Mouse (Mus musculus): ENCODE data around the gene Spats2. TPM values are rescaled to one million over a fixed set of nuclear protein-coding genes. Genes with fewer than 3 reads are reported as not detected.
A peak's percentile ranks its signal among the peaks of the same experiment; 100 is the strongest.
"Not testable (repeated sequence)": the region's sequence is repeated elsewhere in the genome, so short reads cannot be mapped to it uniquely, and the experiment has no call there.

Gene Spats2
- polyA plus RNA-seq, 1 experiment from 2014 or later = 35.4 TPM

- peak overlapping the region; percentile 89 for H3K27ac ChIP-seq
- H3K27me3 ChIP-seq (replicated peaks) = no peaks in the 10 kb centered on the region
- no peaks in the 10 kb centered on the region for H3K36me3 ChIP-seq (replicated peaks)
- H3K4me1 ChIP-seq = peaks cover 37% of the 10 kb centered on the region
- no peaks in the 10 kb centered on the region for H3K9me3 ChIP-seq
- peak; percentile 43 for ATAC-seq (replicated peaks)
- under 1% methylated on average over 34 of the region's 35 CpGs for WGBS
- peak overlapping the region; percentile 68 for H3K9ac ChIP-seq
- H3K4me2 ChIP-seq = peak overlapping the region; percentile 85
- peak overlapping the region; percentile 79 for H3K4me3 ChIP-seq
Observed at GRCm38 (mm10) chr15:99126816-99127365, 1.2 kb downstream of the Spats2 start.

- Histone ChIP-seq H3K36me3 (replicated peaks) (no peaks in the 10 kb centered on the region), H3K4me1 (peaks cover 37% of the 10 kb centered on the region), H3K9ac (0 out of 2 replicates have a peak overlapping the region, but pooled peaks have one; percentile 27), H3K4me2 (peak overlapping the region; percentile 85), H3K27ac (no peak overlapping the region), H3K9me3 (no peaks in the 10 kb centered on the region), H3K4me3 (peak overlapping the region; percentile 79), H3K27me3 (replicated peaks) (no peaks in the 10 kb centered on the region)
- no peak for ATAC-seq (replicated peaks)
- WGBS = 54% methylated on average over 6 of the region's 6 CpGs
Observed at GRCm38 (mm10) chr15:99127851-99128522, 2.3 kb downstream of the Spats2 start.

- H3K27ac ChIP-seq = no peak overlapping the region
- H3K36me3 ChIP-seq (replicated peaks) = no peaks in the 10 kb centered on the region
- no peaks in the 10 kb centered on the region for H3K27me3 ChIP-seq (replicated peaks)
- ATAC-seq (replicated peaks) = no peak
- 31% methylated on average over 11 of the region's 11 CpGs for WGBS
- peaks cover 37% of the 10 kb centered on the region for H3K4me1 ChIP-seq
- peak overlapping the region; percentile 0; the same call in 1 of the 2 replicates for H3K4me2 ChIP-seq
- no peaks in the 10 kb centered on the region for H3K9me3 ChIP-seq
- H3K4me3 ChIP-seq = no peak overlapping the region
- no peak overlapping the region for H3K9ac ChIP-seq
Observed at GRCm38 (mm10) chr15:99129441-99129840, 3.7 kb downstream of the Spats2 start.

- no peak overlapping the region for H3K27ac ChIP-seq
- ATAC-seq (replicated peaks) = no peak
- H3K36me3 ChIP-seq (replicated peaks) = no peaks in the 10 kb centered on the region
- no peaks in the 10 kb centered on the region for H3K27me3 ChIP-seq (replicated peaks)
- H3K4me1 ChIP-seq = peaks cover 37% of the 10 kb centered on the region
- H3K4me2 ChIP-seq = peak overlapping the region; percentile 0; the same call in 1 of the 2 replicates
- no peaks in the 10 kb centered on the region for H3K9me3 ChIP-seq
- H3K4me3 ChIP-seq = no peak overlapping the region
- no peak overlapping the region for H3K9ac ChIP-seq
- WGBS = 69% methylated on average over 22 of the region's 22 CpGs
Observed at GRCm38 (mm10) chr15:99129956-99130910, 4.5 kb downstream of the Spats2 start.

- no peak overlapping the region for H3K27ac ChIP-seq
- ATAC-seq (replicated peaks) = no peak
- WGBS = 88% methylated on average over 5 of the region's 5 CpGs
- no peak overlapping the region for H3K4me3 ChIP-seq
- no peaks in the 10 kb centered on the region for H3K9me3 ChIP-seq
- H3K4me1 ChIP-seq = peaks cover 7% of the 10 kb centered on the region; the same call in 1 of the 2 replicates
- H3K27me3 ChIP-seq (replicated peaks) = no peaks in the 10 kb centered on the region
- H3K4me2 ChIP-seq = no peak overlapping the region
- no peaks in the 10 kb centered on the region for H3K36me3 ChIP-seq (replicated peaks)
- no peak overlapping the region for H3K9ac ChIP-seq
Observed at GRCm38 (mm10) chr15:99138389-99138788, 12.7 kb downstream of the Spats2 start.

GRCm38 (mm10) chr15:99139669-99140068, 14.0 kb downstream of the Spats2 start:
- no peaks in the 10 kb centered on the region for H3K36me3 ChIP-seq (replicated peaks)
- no peak overlapping the region for H3K4me2 ChIP-seq
- H3K27ac ChIP-seq = no peak overlapping the region
- no peak overlapping the region for H3K9ac ChIP-seq
- WGBS = 56% methylated on average over 6 of the region's 6 CpGs
- H3K4me1 ChIP-seq = peaks cover 7% of the 10 kb centered on the region; the same call in 1 of the 2 replicates
- no peak overlapping the region for H3K4me3 ChIP-seq
- ATAC-seq (replicated peaks) = no peak
- no peaks in the 10 kb centered on the region for H3K27me3 ChIP-seq (replicated peaks)
- H3K9me3 ChIP-seq = no peaks in the 10 kb centered on the region

GRCm38 (mm10) chr15:99150516-99150915, 24.8 kb downstream of the Spats2 start:
- no peak for ATAC-seq (replicated peaks)
- H3K27me3 ChIP-seq (replicated peaks) = no peaks in the 10 kb centered on the region
- no peak overlapping the region for H3K27ac ChIP-seq
- H3K4me3 ChIP-seq = no peak overlapping the region
- no peaks in the 10 kb centered on the region for H3K4me1 ChIP-seq
- H3K4me2 ChIP-seq = no peak overlapping the region
- no peaks in the 10 kb centered on the region for H3K9me3 ChIP-seq
- H3K9ac ChIP-seq = no peak overlapping the region
- peaks cover 12% of the 10 kb centered on the region; the same call in 1 of the 2 replicates for H3K36me3 ChIP-seq (replicated peaks)
- WGBS = 95% methylated on average over 7 of the region's 7 CpGs

GRCm38 (mm10) chr15:99151324-99151723, 25.6 kb downstream of the Spats2 start:
- H3K4me2 ChIP-seq = no peak overlapping the region
- no peak overlapping the region for H3K9ac ChIP-seq
- ATAC-seq (replicated peaks) = no peak
- H3K4me1 ChIP-seq = no peaks in the 10 kb centered on the region
- no peak overlapping the region for H3K27ac ChIP-seq
- H3K27me3 ChIP-seq (replicated peaks) = no peaks in the 10 kb centered on the region
- WGBS = 92% methylated on average over 8 of the region's 8 CpGs
- H3K9me3 ChIP-seq = no peaks in the 10 kb centered on the region
- no peak overlapping the region for H3K4me3 ChIP-seq
- peaks cover 4% of the 10 kb centered on the region; the same call in 1 of the 2 replicates for H3K36me3 ChIP-seq (replicated peaks)

GRCm38 (mm10) chr15:99153466-99153865, 27.8 kb downstream of the Spats2 start:
- WGBS = 94% methylated on average over 8 of the region's 8 CpGs
- H3K9me3 ChIP-seq = no peaks in the 10 kb centered on the region
- H3K4me1 ChIP-seq = no peaks in the 10 kb centered on the region
- no peak overlapping the region for H3K27ac ChIP-seq
- H3K9ac ChIP-seq = no peak overlapping the region
- H3K27me3 ChIP-seq (replicated peaks) = no peaks in the 10 kb centered on the region
- ATAC-seq (replicated peaks) = no peak
- no peak overlapping the region for H3K4me2 ChIP-seq
- H3K4me3 ChIP-seq = no peak overlapping the region
- peaks cover 4% of the 10 kb centered on the region; the same call in 1 of the 2 replicates for H3K36me3 ChIP-seq (replicated peaks)

- ATAC-seq (replicated peaks); H3K27me3 ChIP-seq (replicated peaks); H3K36me3 ChIP-seq (replicated peaks); H3K4me2 ChIP-seq; H3K27ac ChIP-seq; H3K4me1 ChIP-seq; H3K4me3 ChIP-seq; H3K9me3 ChIP-seq; H3K9ac ChIP-seq: not testable (repeated sequence)
- 94% methylated on average over 10 of the region's 10 CpGs for WGBS
Observed at GRCm38 (mm10) chr15:99154515-99154914, 28.8 kb downstream of the Spats2 start.

GRCm38 (mm10) chr15:99163512-99164365, 38.0 kb downstream of the Spats2 start:
- Histone ChIP-seq H3K27ac (no peak overlapping the region), H3K4me1 (no peaks in the 10 kb centered on the region), H3K4me2 (no peak overlapping the region), H3K9me3 (no peaks in the 10 kb centered on the region), H3K27me3 (replicated peaks) (no peaks in the 10 kb centered on the region), H3K9ac (no peak overlapping the region), H3K36me3 (replicated peaks) (no peaks in the 10 kb centered on the region), H3K4me3 (no peak overlapping the region)
- 82% methylated on average over 12 of the region's 12 CpGs for WGBS
- no peak for ATAC-seq (replicated peaks)

All from midbrain, embryonic 15.5 days (tissue).